Mouse (Mus musculus): Measurements from ENCODE around the gene Pigv. TPM values are rescaled to one million over a fixed set of nuclear protein-coding genes. Genes with fewer than 3 reads are reported as not detected.
"Not testable (repeated sequence)": the region's sequence is repeated elsewhere in the genome, so short reads cannot be mapped to it uniquely, and the experiment has no call there.

The Pigv gene
- total and polyA plus RNA-seq, 2 experiments from 2014 or later = 11.3 to 14.0 TPM

- Histone ChIP-seq H3K9me3 (ENCODE audit: low read length) (no peaks in the 10 kb centered on the region), H3K4me2 (ENCODE audit: low read depth, low read length) (no peak overlapping the region), H3K4me1 (ENCODE audit: insufficient read depth, low read length) (peaks cover 21% of the 10 kb centered on the region), H3K4me3 (ENCODE audit: low read length) (no peak overlapping the region), H3K27me3 (ENCODE audit: insufficient read depth, low read length) (no peaks in the 10 kb centered on the region), H3K36me3 (ENCODE audit: insufficient read depth, low read length) (no peaks in the 10 kb centered on the region), H3K9ac (replicated peaks; ENCODE audit: low read length) (no peak overlapping the region), H3K27ac (no peak overlapping the region)
- no peak for DNase-seq (ENCODE audit: low spot score)
- WGBS = 34% methylated on average over 5 of the region's 5 CpGs
- TF ChIP-seq CTCF (IDR thresholded peaks at IDR 0.05; ENCODE audit: low read depth) = no peak
- ATAC-seq = no peak
These were observed 14.5 kb downstream of the Pigv start for GRCm38 (mm10) chr4:133657829-133658458.

- DNase-seq (ENCODE audit: low spot score) (no peak), ATAC-seq (no peak)
- TF ChIP-seq CTCF (IDR thresholded peaks at IDR 0.05; ENCODE audit: low read depth) = no peak
- Histone ChIP-seq H3K27me3 (ENCODE audit: insufficient read depth, low read length) (no peaks in the 10 kb centered on the region), H3K36me3 (ENCODE audit: insufficient read depth, low read length) (no peaks in the 10 kb centered on the region), H3K9ac (replicated peaks; ENCODE audit: low read length) (no peak overlapping the region), H3K4me1 (ENCODE audit: insufficient read depth, low read length) (peaks cover 21% of the 10 kb centered on the region), H3K9me3 (ENCODE audit: low read length) (no peaks in the 10 kb centered on the region), H3K27ac (no peak overlapping the region), H3K4me3 (ENCODE audit: low read length) (no peak overlapping the region), H3K4me2 (ENCODE audit: low read depth, low read length) (no peak overlapping the region)
- WGBS = 27% methylated on average over 4 of the region's 4 CpGs
These were observed 15.4 kb downstream of the Pigv start for GRCm38 (mm10) chr4:133656997-133657396.

GRCm38 (mm10) chr4:133656294-133656693 is 16.2 kb downstream of the Pigv start:
- no peaks in the 10 kb centered on the region for H3K27me3 ChIP-seq (ENCODE audit: insufficient read depth, low read length)
- TF ChIP-seq CTCF (IDR thresholded peaks at IDR 0.05; ENCODE audit: low read depth) = no peak
- no peak overlapping the region for H3K4me2 ChIP-seq (ENCODE audit: low read depth, low read length)
- peaks cover 21% of the 10 kb centered on the region for H3K4me1 ChIP-seq (ENCODE audit: insufficient read depth, low read length)
- H3K27ac ChIP-seq = no peak overlapping the region
- H3K36me3 ChIP-seq (ENCODE audit: insufficient read depth, low read length) = no peaks in the 10 kb centered on the region
- no peak overlapping the region for H3K4me3 ChIP-seq (ENCODE audit: low read length)
- 65% methylated on average over 4 of the region's 4 CpGs for WGBS
- no peak overlapping the region for H3K9ac ChIP-seq (replicated peaks; ENCODE audit: low read length)
- no peak for ATAC-seq
- H3K9me3 ChIP-seq (ENCODE audit: low read length) = no peaks in the 10 kb centered on the region
- no peak for DNase-seq (ENCODE audit: low spot score)

- H3K4me1 ChIP-seq (ENCODE audit: insufficient read depth, low read length); H3K27me3 ChIP-seq (ENCODE audit: insufficient read depth, low read length); H3K9me3 ChIP-seq (ENCODE audit: low read length); H3K4me3 ChIP-seq (ENCODE audit: low read length); H3K27ac ChIP-seq; H3K4me2 ChIP-seq (ENCODE audit: low read depth, low read length); DNase-seq (ENCODE audit: low spot score); ATAC-seq; H3K36me3 ChIP-seq (ENCODE audit: insufficient read depth, low read length); H3K9ac ChIP-seq (replicated peaks; ENCODE audit: low read length): not testable (repeated sequence)
- 0 out of 2 replicates have a peak, but pooled peaks have one; percentile 3 for TF ChIP-seq CTCF (IDR thresholded peaks at IDR 0.05; ENCODE audit: low read depth)
- 97% methylated on average over 5 of the region's 5 CpGs for WGBS
These were observed 18.4 kb downstream of the Pigv start for GRCm38 (mm10) chr4:133654070-133654469.

GRCm38 (mm10) chr4:133652746-133653145 is 19.7 kb downstream of the Pigv start:
- WGBS = 77% methylated on average over 10 of the region's 10 CpGs
- no peak overlapping the region for H3K27ac ChIP-seq

GRCm38 (mm10) chr4:133651986-133652385 is 20.5 kb downstream of the Pigv start:
- no peak for DNase-seq (ENCODE audit: low spot score)
- no peaks in the 10 kb centered on the region for H3K27me3 ChIP-seq (ENCODE audit: insufficient read depth, low read length)
- WGBS = 76% methylated on average over 4 of the region's 4 CpGs
- H3K9me3 ChIP-seq (ENCODE audit: low read length) = no peaks in the 10 kb centered on the region
- no peak overlapping the region for H3K9ac ChIP-seq (replicated peaks; ENCODE audit: low read length)
- no peaks in the 10 kb centered on the region for H3K4me1 ChIP-seq (ENCODE audit: insufficient read depth, low read length)
- no peak for TF ChIP-seq CTCF (IDR thresholded peaks at IDR 0.05; ENCODE audit: low read depth)
- no peak overlapping the region for H3K4me2 ChIP-seq (ENCODE audit: low read depth, low read length)
- no peaks in the 10 kb centered on the region for H3K36me3 ChIP-seq (ENCODE audit: insufficient read depth, low read length)
- no peak overlapping the region for H3K27ac ChIP-seq
- H3K4me3 ChIP-seq (ENCODE audit: low read length) = no peak overlapping the region
- no peak for ATAC-seq

More at GRCm38 (mm10) chr4:133652746-133653145, 19.7 kb downstream of the Pigv start:
- Histone ChIP-seq H3K9ac (replicated peaks; ENCODE audit: low read length) (no peak overlapping the region), H3K9me3 (ENCODE audit: low read length) (no peaks in the 10 kb centered on the region), H3K36me3 (ENCODE audit: insufficient read depth, low read length) (no peaks in the 10 kb centered on the region), H3K4me3 (ENCODE audit: low read length) (no peak overlapping the region), H3K4me2 (ENCODE audit: low read depth, low read length) (no peak overlapping the region), H3K27me3 (ENCODE audit: insufficient read depth, low read length) (no peaks in the 10 kb centered on the region), H3K4me1 (ENCODE audit: insufficient read depth, low read length) (no peaks in the 10 kb centered on the region)
- no peak for ATAC-seq
- TF ChIP-seq CTCF (IDR thresholded peaks at IDR 0.05; ENCODE audit: low read depth) = no peak
- no peak for DNase-seq (ENCODE audit: low spot score)

GRCm38 (mm10) chr4:133651445-133651844 is 21.0 kb downstream of the Pigv start:
- Histone ChIP-seq H3K9ac (replicated peaks; ENCODE audit: low read length) (no peak overlapping the region), H3K9me3 (ENCODE audit: low read length) (no peaks in the 10 kb centered on the region), H3K27ac (no peak overlapping the region), H3K27me3 (ENCODE audit: insufficient read depth, low read length) (no peaks in the 10 kb centered on the region), H3K4me3 (ENCODE audit: low read length) (no peak overlapping the region), H3K4me2 (ENCODE audit: low read depth, low read length) (no peak overlapping the region), H3K4me1 (ENCODE audit: insufficient read depth, low read length) (no peaks in the 10 kb centered on the region), H3K36me3 (ENCODE audit: insufficient read depth, low read length) (no peaks in the 10 kb centered on the region)
- 50% methylated on average over 10 of the region's 10 CpGs for WGBS
- DNase-seq (ENCODE audit: low spot score) (no peak), ATAC-seq (no peak)
- TF ChIP-seq CTCF (IDR thresholded peaks at IDR 0.05; ENCODE audit: low read depth) = no peak
